Mouse (Mus musculus): ENCODE data around the gene Olfr139. TPM values are rescaled to one million over a fixed set of nuclear protein-coding genes. Genes with fewer than 3 reads are reported as not detected.

Gene Olfr139
- polyA plus RNA-seq (2017; shearing (Covaris generic)) = not detected

DNA sequence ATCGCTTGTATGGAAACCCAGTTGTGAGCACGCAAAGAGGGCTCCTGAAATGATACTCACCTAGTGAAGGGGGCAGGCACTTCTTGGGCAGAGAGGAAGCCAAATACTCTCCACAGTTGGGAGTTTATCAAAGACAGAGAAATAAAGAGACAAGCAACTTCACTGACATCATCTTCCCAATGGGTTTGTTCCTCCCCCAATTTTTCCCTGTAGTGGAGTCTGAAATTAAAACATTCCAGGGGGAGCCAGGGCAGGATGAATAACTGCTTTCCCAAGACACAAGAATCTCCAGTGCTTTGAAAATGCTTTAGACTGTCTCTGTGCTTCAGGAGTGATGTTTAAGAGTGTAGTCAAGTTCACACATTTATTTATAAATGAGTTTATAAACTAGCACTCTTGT lies at the start of gene Olfr139, which contains the start of gene Olfr399:
Gene Olfr139 (minus strand): TSS at position 101 of the 400 bp plus-strand sequence.
Gene Olfr399 (minus strand): TSS at position 165 of the 400 bp plus-strand sequence.
- no peak for ATAC-seq

DNA sequence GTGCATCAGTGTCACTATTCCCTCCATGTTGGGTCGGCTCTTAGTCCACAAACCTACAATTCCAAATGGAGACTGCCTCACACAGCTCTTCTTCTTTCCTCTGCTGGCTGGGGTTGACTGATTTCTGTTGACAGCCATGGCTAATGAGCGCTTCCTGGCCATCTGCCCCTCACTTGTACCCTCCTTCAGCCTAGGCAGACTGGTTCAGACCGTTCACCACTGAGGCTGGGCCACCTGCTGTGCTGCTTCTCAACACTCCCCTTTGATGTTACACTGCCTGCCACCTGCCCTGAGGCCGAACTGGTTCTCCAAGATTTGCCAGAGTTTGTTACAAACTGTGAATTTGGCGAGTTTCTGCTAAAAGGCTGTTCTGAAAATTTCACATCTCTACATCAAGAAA lies 48.7 kb upstream of the Olfr139 start:
- no peak for ATAC-seq

DNA sequence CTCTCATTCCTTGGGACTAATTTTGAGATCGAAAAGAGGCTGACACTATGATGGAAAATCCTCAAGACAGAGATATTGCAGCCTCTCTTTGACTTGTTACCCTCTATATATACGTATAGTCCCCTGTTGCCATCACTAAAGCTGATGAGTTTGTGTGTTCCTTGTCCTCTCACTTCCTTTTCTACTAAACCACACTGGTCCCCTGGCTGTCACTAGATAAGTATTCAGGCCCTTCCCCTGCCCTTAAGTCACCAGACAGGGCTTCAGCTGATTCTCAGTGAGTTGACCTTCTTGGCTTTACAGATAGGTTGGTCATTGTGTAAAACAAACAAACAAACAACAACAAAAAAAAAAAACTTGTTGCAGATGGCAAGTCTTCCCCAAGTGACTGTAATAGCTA lies 45.2 kb upstream of the Olfr139 start:
- no peak for ATAC-seq

DNA sequence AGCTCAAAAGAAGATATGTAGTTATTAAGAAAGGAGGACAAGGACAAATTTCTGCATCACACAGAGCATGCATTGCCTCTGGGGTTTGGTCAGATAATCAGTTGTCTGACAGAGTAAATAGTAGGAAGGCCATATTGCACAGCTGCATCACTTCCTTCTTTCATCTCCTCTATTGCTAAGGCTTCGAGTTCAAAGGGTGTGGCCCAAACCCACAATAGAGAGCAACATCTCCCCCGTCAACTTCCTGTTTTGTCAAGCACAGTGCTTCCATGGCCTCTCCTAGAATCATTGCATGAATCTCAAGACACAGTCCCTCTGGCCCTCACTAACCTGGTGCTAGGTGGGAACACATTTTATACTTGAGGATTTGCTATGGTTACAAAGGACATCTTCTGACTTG lies 44.4 kb upstream of the Olfr139 start:
- no peak for ATAC-seq

DNA sequence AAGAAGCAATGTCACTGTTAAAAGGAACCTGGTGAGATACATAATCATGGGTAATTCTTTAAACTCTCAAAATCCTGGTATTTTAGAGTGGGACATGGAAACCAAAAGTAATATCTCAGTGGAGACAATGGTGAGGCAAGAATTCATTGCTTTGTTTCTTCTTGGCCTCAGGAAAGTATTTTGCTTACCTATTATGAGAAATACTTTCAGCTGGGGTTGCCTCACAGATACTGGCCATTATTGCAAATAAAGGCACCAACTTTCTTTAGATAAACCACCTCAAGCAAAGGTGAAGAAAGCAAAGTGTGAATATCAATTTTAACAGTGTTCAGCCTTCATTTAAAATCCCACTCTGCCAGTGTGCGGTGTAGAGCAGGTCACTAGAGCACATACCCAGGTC lies 13.3 kb upstream of the Olfr139 start, which contains the start of gene Zfp616:
Gene Zfp616 (plus strand): TSS at position 301 of the 400 bp plus-strand sequence.
- no peak for ATAC-seq

DNA sequence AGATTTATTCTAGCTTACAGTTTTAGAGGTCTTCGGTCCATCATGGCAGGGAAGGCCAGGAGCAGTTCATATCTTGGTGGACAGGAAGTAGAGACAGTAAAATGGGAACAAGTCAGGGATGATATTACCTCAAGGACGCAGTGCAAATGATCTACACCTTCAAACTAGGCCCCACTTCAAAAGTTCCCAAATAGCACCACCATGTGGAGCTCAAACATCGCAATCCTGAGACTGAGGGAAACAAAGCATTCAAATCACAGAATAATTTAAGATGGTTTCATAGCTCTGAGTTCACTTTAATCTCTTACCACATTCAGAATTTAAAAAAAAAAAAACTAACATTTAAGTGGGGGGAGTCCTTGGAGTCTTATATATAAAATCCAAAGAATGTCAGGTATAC lies 5.0 kb downstream of the Olfr139 start:
- ATAC-seq = no peak

Other genes with a start within 250 kb of the Olfr139 start
- gene Olfr392, start 239.5 kb downstream of the Olfr139 start, polyA plus RNA-seq (2017; shearing (Covaris generic)) = under 1 TPM in 1 of 3 experiments, not detected in 2; 0.17 TPM
- gene Olfr393, start 205.1 kb downstream of the Olfr139 start, polyA plus RNA-seq (2017; shearing (Covaris generic)) = not detected
- gene Olfr394, start 165.8 kb downstream of the Olfr139 start, polyA plus RNA-seq (2017; shearing (Covaris generic)) = not detected
- not detected for gene Olfr395, start 147.3 kb downstream of the Olfr139 start, polyA plus RNA-seq (2017; shearing (Covaris generic))
- not detected for gene Olfr23, start 119.9 kb downstream of the Olfr139 start, polyA plus RNA-seq (2017; shearing (Covaris generic))
- gene Olfr397, start 95.7 kb downstream of the Olfr139 start, polyA plus RNA-seq (2017; shearing (Covaris generic)) = not detected
- gene Olfr398, start 66.1 kb downstream of the Olfr139 start, polyA plus RNA-seq (2017; shearing (Covaris generic)) = not detected
- gene Olfr399, start 64 bp upstream of the Olfr139 start, polyA plus RNA-seq (2017; shearing (Covaris generic)) = not detected
- not detected for gene Zfp616, start 13.4 kb upstream of the Olfr139 start, polyA plus RNA-seq (2017; shearing (Covaris generic))
- gene Olfr401, start 57.2 kb upstream of the Olfr139 start, polyA plus RNA-seq (2017; shearing (Covaris generic)) = under 1 TPM in 1 of 3 experiments, not detected in 2; 0.25 TPM
- not detected for gene Olfr402, start 97.0 kb upstream of the Olfr139 start, polyA plus RNA-seq (2017; shearing (Covaris generic))
- gene Olfr403, start 129.7 kb upstream of the Olfr139 start, polyA plus RNA-seq (2017; shearing (Covaris generic)) = not detected
- gene Olfr43, start 154.8 kb upstream of the Olfr139 start, polyA plus RNA-seq (2017; shearing (Covaris generic)) = not detected
- not detected for gene Olfr406, start 203.3 kb upstream of the Olfr139 start, polyA plus RNA-seq (2017; shearing (Covaris generic))
- gene Olfr59, start 227.2 kb upstream of the Olfr139 start, polyA plus RNA-seq (2017; shearing (Covaris generic)) = not detected

Data from inflammation-experienced regulatory T-cells, adult 6 months (primary cell).